Mouse (Mus musculus) CH12.LX (cell line): ENCODE measurements around the gene Prkcd. TPM values are rescaled to one million over a fixed set of nuclear protein-coding genes. Genes with fewer than 3 reads are reported as not detected.

Source experiments
- DNase-seq: peaks from one replicate; pipeline ENCODE4 v3.0.0-alpha.2; 2013; ENCODE audit errors: extremely low read depth
- H3K27ac ChIP-seq: 2 replicates; pipeline ENCODE4 v1.5.1; 2012; ENCODE audit warnings: low read depth, mild to moderate bottlenecking, control low read depth, moderate library complexity; ENCODE audit not compliant: insufficient read depth
- H3K27me3 ChIP-seq: replicated peaks from 2 replicates; pipeline ENCODE3; 2012; ENCODE audit warnings: inconsistent platforms
- H3K36me3 ChIP-seq, 2 experiments: replicated peaks in 1 of 2; 2 replicates each; pipeline versions ENCODE3 to v1.6.1; 2012; ENCODE audit warnings: inconsistent platforms in 1 of 2, low read length in 1 of 2, mild to moderate bottlenecking in 1 of 2, mixed read lengths in 1 of 2, moderate library complexity in 1 of 2; ENCODE audit not compliant: control insufficient read depth in 1 of 2, insufficient read depth in 1 of 2
- H3K4me1 ChIP-seq, 2 experiments: 2 replicates each; pipeline ENCODE4 v1.6.1; 2012; ENCODE audit warnings: inconsistent platforms in 1 of 2, moderate library complexity in 1 of 2; ENCODE audit not compliant: insufficient read depth in 2 of 2, control insufficient read depth in 1 of 2
- H3K4me2 ChIP-seq: 2 replicates; pipeline ENCODE4 v1.6.1; 2012; ENCODE audit warnings: low read depth, mild to moderate bottlenecking, control low read depth; ENCODE audit not compliant: poor library complexity, insufficient read depth, severe bottlenecking
- H3K4me3 ChIP-seq, 3 experiments: fragments of 150-350 bp in 1 of 3; sonication (generic) in 1 of 3; replicated peaks in 1 of 3; 2 replicates each; pipeline versions ENCODE3 to v1.5.1; 2011 to 2012; ENCODE audit warnings: low read depth in 2 of 3, low read length in 2 of 3, mild to moderate bottlenecking in 2 of 3, moderate library complexity in 2 of 3, control low read depth in 1 of 3, improper control_type of control experiment in 1 of 3, inconsistent platforms in 1 of 3, mixed read lengths in 1 of 3; ENCODE audit not compliant: poor library complexity in 1 of 3
- H3K79me2 ChIP-seq: replicated peaks from 2 replicates; pipeline ENCODE4 v1.6.1; 2012; ENCODE audit warnings: mild to moderate bottlenecking, moderate library complexity; ENCODE audit not compliant: control insufficient read depth, poor library complexity, insufficient read depth, severe bottlenecking; ENCODE audit errors: extremely low read depth
- H3K9ac ChIP-seq: 2 replicates; pipeline ENCODE4 v1.6.1; 2012; ENCODE audit warnings: low read depth, mild to moderate bottlenecking, control low read depth, moderate library complexity; ENCODE audit not compliant: insufficient read depth
- H3K9me3 ChIP-seq: replicated peaks from 2 replicates; pipeline ENCODE3; 2012; ENCODE audit warnings: low read length, inconsistent platforms, mixed read lengths
- CHD1 ChIP-seq: IDR thresholded peaks from 2 replicates; pipeline ENCODE4 v1.6.1; 2012; ENCODE audit warnings: low read depth, low read length, improper control_type of control experiment, inconsistent platforms
- CHD2 ChIP-seq: IDR thresholded peaks from 2 replicates; pipeline ENCODE4 v1.6.1; 2011; ENCODE audit warnings: low read length, improper control_type of control experiment
- CTCF ChIP-seq, 2 experiments: IDR thresholded peaks in 1 of 2; conservative IDR thresholded peaks in 1 of 2; 2 replicates each; pipeline ENCODE4 v1.5.1; 2011 to 2012; ENCODE audit warnings: low read depth in 2 of 2, low read length in 2 of 2, improper control_type of control experiment in 1 of 2, inconsistent platforms in 1 of 2, mild to moderate bottlenecking in 1 of 2, moderate library complexity in 1 of 2
- E2F4 ChIP-seq: IDR thresholded peaks from 2 replicates; pipeline ENCODE4 v1.6.1; 2011; ENCODE audit warnings: low read depth, low read length, improper control_type of control experiment; ENCODE audit not compliant: insufficient replicate concordance
- ELF1 ChIP-seq: IDR thresholded peaks from 2 replicates; pipeline ENCODE4 v1.6.1; 2014; ENCODE audit warnings: low read depth, mild to moderate bottlenecking, inconsistent platforms, low read length, improper control_type of control experiment
- EP300 ChIP-seq: IDR thresholded peaks from 2 replicates; pipeline ENCODE4 v1.6.1; 2011; ENCODE audit warnings: low read length, improper control_type of control experiment
- HCFC1 ChIP-seq: IDR thresholded peaks from 2 replicates; pipeline ENCODE4 v1.6.1; 2012; ENCODE audit warnings: low read depth, mild to moderate bottlenecking, inconsistent platforms, low read length, improper control_type of control experiment
- IRF4 ChIP-seq: IDR thresholded peaks from 2 replicates; pipeline ENCODE4 v1.6.1; 2014; ENCODE audit warnings: low read depth, mild to moderate bottlenecking, inconsistent platforms, low read length, improper control_type of control experiment
- JUN ChIP-seq: IDR thresholded peaks from 2 replicates; pipeline ENCODE4 v1.6.1; 2011; ENCODE audit warnings: low read depth, mild to moderate bottlenecking, low read length, improper control_type of control experiment, moderate library complexity; ENCODE audit not compliant: insufficient read depth
- JUND ChIP-seq: conservative IDR thresholded peaks from 2 replicates; pipeline ENCODE4 v1.6.1; 2011; ENCODE audit warnings: low read depth, low read length, improper control_type of control experiment
- MAFK ChIP-seq: IDR thresholded peaks from 2 replicates; pipeline ENCODE4 v1.6.1; 2011; ENCODE audit warnings: low read length, improper control_type of control experiment; ENCODE audit not compliant: insufficient replicate concordance
- MAZ ChIP-seq: IDR thresholded peaks from 2 replicates; pipeline ENCODE4 v1.6.1; 2012; ENCODE audit warnings: low read depth, mild to moderate bottlenecking, inconsistent platforms, low read length, improper control_type of control experiment, moderate library complexity
- MEF2A ChIP-seq: IDR thresholded peaks from 2 replicates; pipeline ENCODE4 v1.6.1; 2014; ENCODE audit warnings: low read depth, mild to moderate bottlenecking, inconsistent platforms, low read length, improper control_type of control experiment, borderline replicate concordance
- MXI1 ChIP-seq: IDR thresholded peaks from 2 replicates; pipeline ENCODE4 v1.6.1; 2011; ENCODE audit warnings: mild to moderate bottlenecking, low read depth, low read length, improper control_type of control experiment
- MYC ChIP-seq: IDR thresholded peaks from 2 replicates; pipeline ENCODE4 v1.6.1; 2011; ENCODE audit warnings: low read depth, mild to moderate bottlenecking, improper control_type of control experiment, low read length
- NELFE ChIP-seq: IDR thresholded peaks from 2 replicates; pipeline ENCODE4 v1.6.1; 2011; ENCODE audit warnings: low read depth, low read length, improper control_type of control experiment
- NRF1 ChIP-seq: IDR thresholded peaks from 2 replicates; pipeline ENCODE4 v1.6.1; 2014; ENCODE audit warnings: low read depth, mild to moderate bottlenecking, inconsistent platforms, low read length, improper control_type of control experiment, moderate library complexity
- PAX5 ChIP-seq: IDR thresholded peaks from 2 replicates; pipeline ENCODE4 v1.6.1; 2012; ENCODE audit warnings: low read length, inconsistent platforms, mixed read lengths
- POLR2AphosphoS2 ChIP-seq: IDR thresholded peaks from 2 replicates; pipeline ENCODE4 v1.6.1; 2011; ENCODE audit warnings: low read depth, low read length, improper control_type of control experiment
- RAD21 ChIP-seq: IDR thresholded peaks from 2 replicates; pipeline ENCODE4 v1.6.1; 2011; ENCODE audit warnings: low read depth, mild to moderate bottlenecking, low read length, improper control_type of control experiment, moderate library complexity
- RCOR1 ChIP-seq: conservative IDR thresholded peaks from 2 replicates; pipeline ENCODE4 v1.6.1; 2012; ENCODE audit warnings: low read depth, mild to moderate bottlenecking, inconsistent platforms, low read length, improper control_type of control experiment
- SIN3A ChIP-seq: IDR thresholded peaks from 2 replicates; pipeline ENCODE4 v1.6.1; 2012; ENCODE audit warnings: low read length, improper control_type of control experiment, inconsistent platforms
- SMC3 ChIP-seq: IDR thresholded peaks from 2 replicates; pipeline ENCODE4 v1.6.1; 2011; ENCODE audit warnings: low read depth, low read length, improper control_type of control experiment
- TCF12 ChIP-seq: IDR thresholded peaks from 2 replicates; pipeline ENCODE4 v1.6.1; 2014; ENCODE audit warnings: low read depth, mild to moderate bottlenecking, inconsistent platforms, low read length, improper control_type of control experiment
- UBTF ChIP-seq: IDR thresholded peaks from 2 replicates; pipeline ENCODE4 v1.6.1; 2012; ENCODE audit warnings: low read depth, mild to moderate bottlenecking, inconsistent platforms, low read length, improper control_type of control experiment, moderate library complexity
- USF2 ChIP-seq: conservative IDR thresholded peaks from 2 replicates; pipeline ENCODE4 v1.6.1; 2011; ENCODE audit warnings: low read depth, low read length, improper control_type of control experiment
- ZC3H11A ChIP-seq: IDR thresholded peaks from 2 replicates; pipeline ENCODE4 v1.6.1; 2012; ENCODE audit warnings: low read depth, mild to moderate bottlenecking, inconsistent platforms, low read length, improper control_type of control experiment
- ZKSCAN1 ChIP-seq: IDR thresholded peaks from 2 replicates; pipeline ENCODE4 v1.6.1; 2012; ENCODE audit warnings: low read depth, inconsistent platforms, low read length, improper control_type of control experiment, borderline replicate concordance
- ZNF384 ChIP-seq: IDR thresholded peaks from 2 replicates; pipeline ENCODE4 v1.6.1; 2012; ENCODE audit warnings: low read depth, low read length, improper control_type of control experiment, inconsistent platforms
- dilution Hi-C: fragments of 300-500 bp; cut with MboI; formaldehyde crosslinking; loops from 2 replicates; pipeline ENCODE4 v1.14.3; 2020; ENCODE audit warnings: low sequenced_read_pairs; ENCODE audit not compliant: extremely low pct_unique_long_range_greater_than_20kb, extremely low pct_ligation_motif_present
- in situ Hi-C: fragments of 300-500 bp; cut with MboI; formaldehyde crosslinking; loops from 3 replicates; pipeline ENCODE4 v1.14.3; 2019; ENCODE audit warnings: low sequenced_read_pairs, low pct_ligation_motif_present, low pct_unique_long_range_greater_than_20kb, mixed read lengths
- polyA plus RNA-seq: library from polyadenylated mRNA; unstranded; fragments of >175 nt; gene quantifications from 2 replicates; pipeline ENCODE4 v1.2.1, GENCODE M21; 2012; ENCODE audit warnings: low read depth; ENCODE audit not compliant: insufficient read length
- total RNA-seq, 2 experiments: library from RNA; depleted of rRNA; stranded (reverse); fragments of 300-350 nt in 1 of 2; fragments of >200 nt in 1 of 2; gene quantifications; 2 replicates each; pipeline ENCODE4 v1.2.3; 2012 to 2014

The Prkcd gene
- total and polyA plus RNA-seq, 3 experiments: 109 to 186 (median 122) TPM

DNA sequence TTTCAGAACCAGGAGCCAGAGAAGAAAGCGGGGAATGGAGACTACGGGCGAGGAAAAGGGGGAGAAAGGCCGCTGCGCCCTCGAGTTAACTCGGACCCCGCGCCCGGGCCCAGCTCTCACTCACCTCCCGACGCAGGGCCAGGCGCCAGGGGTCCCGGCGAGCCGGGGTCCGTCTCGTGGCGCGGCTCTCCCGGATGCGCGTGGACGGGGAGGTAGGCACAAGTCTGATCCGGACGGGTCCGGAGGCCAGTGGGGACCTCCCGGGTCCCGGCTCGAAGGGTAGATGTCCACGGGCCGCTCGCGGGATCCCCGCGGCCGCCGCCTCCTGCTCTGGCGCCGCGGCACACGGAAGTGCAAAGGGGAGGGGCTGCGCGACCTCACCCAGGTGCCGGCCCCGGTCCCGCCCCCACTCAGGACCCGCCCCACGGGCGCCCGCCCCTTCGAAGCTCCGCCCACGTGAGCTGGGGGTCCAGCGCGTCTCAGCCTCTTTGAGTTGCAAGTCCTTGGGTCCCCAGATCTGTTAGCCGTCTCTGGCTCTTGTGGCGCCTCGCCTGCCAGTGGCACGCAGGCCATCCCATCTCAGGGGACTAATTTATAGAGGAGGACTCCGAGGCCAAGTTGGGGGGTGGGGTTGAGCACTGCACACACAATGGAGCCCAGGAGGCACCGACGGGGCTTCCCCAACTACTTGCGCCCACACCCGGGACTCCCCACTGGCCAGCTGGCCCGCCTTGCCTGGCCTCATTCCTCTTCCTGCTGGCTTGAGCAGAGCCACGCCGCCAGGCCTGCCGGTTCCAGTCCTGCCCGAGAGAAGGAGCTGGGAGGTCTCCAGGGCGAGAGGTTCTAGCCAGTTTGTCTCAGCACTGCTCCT is at the start of gene Prkcd (continued):
- TF ChIP-seq HCFC1: no peak

GRCm38 (mm10) chr14:30674947-30675346 is 48.9 kb upstream of the Prkcd start:
- Histone ChIP-seq H3K36me3 (peaks cover 54 to 91% of the 10 kb centered on the region in 2 experiments), H3K4me2 (no peak overlapping the region), H3K4me3 (no peak overlapping the region), H3K9ac (no peak overlapping the region), H3K9me3 (no peaks in the 10 kb centered on the region), H3K79me2 (no peaks in the 10 kb centered on the region), H3K27me3 (no peaks in the 10 kb centered on the region), H3K27ac (no peak overlapping the region), H3K4me1 (peaks cover 0 to 20% of the 10 kb centered on the region in 2 experiments; a peak in 2 of 4 replicates)
- DNase-seq: no peak
- in situ Hi-C loops: loop anchor here (5.0 kb wide), 1 partner anchor 88 kb away; no protein-coding TSS in a partner anchor
- TF ChIP-seq SMC3 (no peak), NELFE (no peak), ZNF384 (no peak), USF2 (no peak), IRF4 (no peak), MAFK (no peak), SIN3A (no peak), JUN (no peak)
- dilution Hi-C loops: no loop called here

DNA sequence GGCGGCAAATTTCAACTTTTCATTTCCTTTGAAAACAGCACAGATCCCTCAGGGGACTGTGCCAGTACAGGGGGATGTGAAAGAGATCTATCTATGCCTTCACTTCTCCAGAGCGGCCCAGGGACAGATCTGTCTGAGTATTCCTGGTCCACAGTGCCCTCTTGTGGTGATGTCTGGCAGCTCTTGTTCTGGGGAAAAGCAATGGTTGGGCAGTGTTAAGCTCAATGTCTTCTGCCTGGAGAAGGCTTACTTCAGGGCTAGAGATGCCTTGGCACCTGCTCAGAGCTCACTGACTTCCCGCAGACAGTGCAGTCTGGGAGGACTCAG is 45.9 kb upstream of the Prkcd start:
- H3K9ac ChIP-seq: no peak overlapping the region
- dilution Hi-C loops (no loop called here), in situ Hi-C loops (loop anchor here (5.0 kb wide), 1 partner anchor 85 kb away; no protein-coding TSS in a partner anchor)
- no peak overlapping the region for H3K4me2 ChIP-seq
- peak; percentile 94 for DNase-seq
- TF ChIP-seq SMC3: peak; percentile 94
- no peak for TF ChIP-seq EP300
- TF ChIP-seq CTCF (conservative IDR thresholded peaks at IDR 0.05 in 1 of 2, IDR thresholded peaks at IDR 0.05 in 1 of 2; ENCODE audit: low read depth in 2 of 2, low read length in 2 of 2): peak; percentile 80 to 98
- TF ChIP-seq PAX5: no peak
- no peak for TF ChIP-seq UBTF
- TF ChIP-seq MYC: no peak
- TF ChIP-seq ELF1: no peak
- peak; percentile 96 for TF ChIP-seq RAD21
- TF ChIP-seq ZC3H11A: peak; percentile 79
- no peak for TF ChIP-seq MXI1
- peak; percentile 39; the same call in 1 of the 2 replicates for TF ChIP-seq TCF12
- no peak for TF ChIP-seq CHD1
- TF ChIP-seq USF2: no peak
- TF ChIP-seq E2F4: no peak
- TF ChIP-seq JUND: 0 out of 2 replicates have a peak, but pooled peaks have one; percentile 17
- no peak for TF ChIP-seq ZKSCAN1
- 0 out of 2 replicates have a peak, but pooled peaks have one; percentile 29 for TF ChIP-seq MEF2A
- no peak for TF ChIP-seq MAZ
- TF ChIP-seq NELFE: peak; percentile 31; the same call in 1 of the 2 replicates
- TF ChIP-seq CHD2: no peak
- TF ChIP-seq IRF4: peak; percentile 74
- no peak for TF ChIP-seq POLR2AphosphoS2
- no peak for TF ChIP-seq RCOR1
- TF ChIP-seq NRF1: no peak
- no peaks in the 10 kb centered on the region for H3K9me3 ChIP-seq
- no peaks in the 10 kb centered on the region for H3K79me2 ChIP-seq
- H3K4me3 ChIP-seq: no peak overlapping the region
- H3K27me3 ChIP-seq: no peaks in the 10 kb centered on the region
- H3K4me1 ChIP-seq: peaks cover 0 to 26% of the 10 kb centered on the region in 2 experiments; a peak in 2 of 4 replicates
- H3K27ac ChIP-seq: no peak overlapping the region
- peaks cover 57 to 92% of the 10 kb centered on the region in 2 experiments for H3K36me3 ChIP-seq
